Mouse (Mus musculus) intestine, postnatal 0 days (tissue): ENCODE results near the gene Prr12. TPM values are rescaled to one million over a fixed set of nuclear protein-coding genes. Genes with fewer than 3 reads are reported as not detected.
A peak's percentile ranks its signal among the peaks of the same experiment; 100 is the strongest.

Source experiments
- ATAC-seq: fragments of 200-750 bp; cut with Nextera tagmentation; 2 replicates; pipeline ENCODE4 v1.8.0; 2017; ENCODE audit warnings: mild to moderate bottlenecking, moderate TSS enrichment, moderate library complexity
- H3K27ac ChIP-seq: fragments of 300-500 bp; sonication (generic); 2 replicates; pipeline ENCODE4 v1.5.1; 2014; ENCODE audit warnings: mild to moderate bottlenecking, low read depth, low read length, moderate library complexity
- H3K27me3 ChIP-seq: fragments of 300-500 bp; sonication (generic); replicated peaks from 2 replicates; pipeline ENCODE4 v1.6.1; 2014; ENCODE audit warnings: low read length, mixed read lengths; ENCODE audit not compliant: control insufficient read depth, insufficient read depth
- H3K36me3 ChIP-seq: fragments of 300-500 bp; sonication (generic); 2 replicates; pipeline ENCODE4 v1.6.1; 2014; ENCODE audit warnings: mild to moderate bottlenecking, moderate library complexity; ENCODE audit not compliant: control insufficient read depth, insufficient read depth
- H3K4me1 ChIP-seq: fragments of 300-500 bp; sonication (generic); replicated peaks from 2 replicates; pipeline ENCODE4 v1.6.1; 2014; ENCODE audit warnings: antibody characterized with exemption, low read length, mixed read lengths; ENCODE audit not compliant: control insufficient read depth, insufficient read depth
- H3K4me2 ChIP-seq: fragments of 300-500 bp; sonication (generic); replicated peaks from 2 replicates; pipeline ENCODE4 v1.6.1; 2014; ENCODE audit warnings: low read depth, mild to moderate bottlenecking, moderate library complexity
- H3K4me3 ChIP-seq: fragments of 300-500 bp; sonication (generic); 2 replicates; pipeline ENCODE4 v1.5.1; 2014; ENCODE audit warnings: low read depth, low read length
- H3K9ac ChIP-seq: fragments of 300-500 bp; sonication (generic); 2 replicates; pipeline ENCODE4 v1.6.1; 2014; ENCODE audit warnings: mild to moderate bottlenecking, low read depth, low read length
- H3K9me3 ChIP-seq: fragments of 300-500 bp; sonication (generic); 2 replicates; pipeline ENCODE4 v1.6.1; 2016; ENCODE audit warnings: mixed run types; ENCODE audit not compliant: control insufficient read depth
- CTCF ChIP-seq: sonication (generic); IDR thresholded peaks from 2 replicates; pipeline ENCODE4 v1.5.1; 2016; ENCODE audit warnings: low read depth, mild to moderate bottlenecking, control low read depth, antibody characterized with exemption, moderate library complexity
- WGBS: fragments of 180-500 bp; shearing (Covaris S2); extraction: QIAGEN DNeasy Blood & Tissue Kit; methylation state at CpG from one replicate; pipeline ENCODE4 v1.1.7; 2014; 5-methylcytosine and 5-hydroxymethylcytosine counted together
- polyA plus RNA-seq: library from polyadenylated mRNA; unstranded; fragments of >200 nt; fragmentation: Nextera tagmentation; extraction: Ambion mirVana; gene quantifications from 2 replicates; pipeline ENCODE4 v1.2.1, GENCODE M21; 2015

The Prr12 gene
- polyA plus RNA-seq, 1 experiment from 2014 or later, result 2.4 TPM

DNA sequence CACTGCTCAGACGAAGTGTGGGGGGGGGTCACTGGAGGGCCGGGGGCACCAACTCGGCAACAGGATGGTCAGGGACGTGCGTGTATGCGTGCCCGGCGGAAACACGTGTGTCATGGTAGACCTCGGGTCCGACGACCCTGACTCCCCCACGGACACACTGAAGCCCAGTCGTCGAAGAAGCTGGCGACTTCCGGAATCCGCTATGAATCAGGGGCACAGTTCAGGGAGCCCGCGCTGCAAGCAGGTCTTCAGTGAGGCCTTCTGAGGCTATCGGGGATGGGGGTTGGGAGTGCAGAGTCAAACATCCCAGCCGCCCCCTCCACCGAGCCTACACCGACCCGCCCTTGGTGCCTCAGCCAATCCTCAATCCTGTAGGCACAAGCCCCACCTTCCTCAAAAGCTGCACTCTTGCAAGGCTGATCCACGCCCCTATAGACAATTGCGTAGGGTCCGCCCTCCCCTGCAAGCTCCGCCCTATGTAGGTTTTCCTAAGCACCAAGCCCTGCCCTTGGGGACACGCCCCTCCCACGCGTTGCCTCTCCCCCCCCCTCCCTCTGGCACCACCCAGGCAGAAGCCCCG lies 1.3 kb upstream of the Prr12 start:
- WGBS, result under 1% methylated on average over 33 of the region's 33 CpGs
- no peak for TF ChIP-seq CTCF

DNA sequence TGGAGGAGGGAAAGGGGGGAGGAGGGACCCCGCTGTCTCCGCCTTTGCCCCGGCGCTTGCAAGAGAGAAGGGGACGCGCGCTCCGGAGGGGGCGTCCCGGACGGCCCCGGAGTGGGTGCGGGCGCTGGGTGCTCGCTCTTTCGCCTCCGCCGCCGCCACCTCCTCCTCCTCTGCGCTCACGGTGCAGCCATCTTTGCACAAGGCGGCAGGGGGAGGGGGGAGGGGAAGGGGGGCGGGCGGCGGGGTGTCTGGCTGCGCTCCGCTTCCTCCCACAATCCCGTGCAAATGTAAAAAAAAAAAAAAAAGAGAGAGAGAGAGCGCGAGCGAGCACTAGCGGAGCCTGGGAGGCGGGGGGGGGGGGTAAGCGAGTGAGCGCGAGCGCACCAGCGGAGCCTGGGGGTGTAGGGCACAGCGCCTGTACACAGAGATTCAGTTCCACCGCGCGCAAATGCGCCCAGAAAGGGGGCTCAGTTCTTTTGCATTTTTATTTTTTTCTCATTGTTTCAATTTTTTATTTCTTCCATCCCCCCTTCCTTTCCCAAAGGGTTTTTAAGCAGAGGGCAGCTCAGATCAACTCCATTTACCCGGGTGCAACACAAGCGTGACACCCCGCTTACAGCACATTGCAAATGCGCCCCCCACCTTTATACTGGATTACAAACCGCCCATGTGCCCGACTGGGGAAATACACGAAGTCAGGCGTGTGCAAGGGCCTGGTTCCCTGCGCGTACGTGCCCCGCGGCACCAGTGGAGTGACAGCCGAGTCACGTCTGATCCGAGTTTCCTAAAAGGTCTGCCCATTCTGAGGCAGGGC lies 643 bp upstream of the Prr12 start:
- WGBS, result under 1% methylated on average over 29 of the region's 59 CpGs
- Histone ChIP-seq H3K4me3 (peak overlapping the region; percentile 90), H3K27ac (peak overlapping the region; percentile 93), H3K4me1 (peaks cover 4% of the 10 kb centered on the region; the same call in 1 of the 2 replicates), H3K9ac (peak overlapping the region; percentile 75), H3K4me2 (peak overlapping the region; percentile 94), H3K36me3 (peaks cover 24% of the 10 kb centered on the region), H3K9me3 (no peaks in the 10 kb centered on the region), H3K27me3 (no peaks in the 10 kb centered on the region)
- peak; percentile 51 for ATAC-seq
- TF ChIP-seq CTCF, result no peak

More for the DNA sequence above, 1.3 kb upstream of the Prr12 start:
- H3K4me3 ChIP-seq, result peak overlapping the region; percentile 90
- peaks cover 4% of the 10 kb centered on the region; the same call in 1 of the 2 replicates for H3K4me1 ChIP-seq
- H3K36me3 ChIP-seq, result peaks cover 21% of the 10 kb centered on the region
- H3K9me3 ChIP-seq, result no peaks in the 10 kb centered on the region
- no peaks in the 10 kb centered on the region for H3K27me3 ChIP-seq
- peak overlapping the region; percentile 75 for H3K9ac ChIP-seq
- peak overlapping the region; percentile 94 for H3K4me2 ChIP-seq
- peak; percentile 93 for ATAC-seq
- peak overlapping the region; percentile 93 for H3K27ac ChIP-seq

DNA sequence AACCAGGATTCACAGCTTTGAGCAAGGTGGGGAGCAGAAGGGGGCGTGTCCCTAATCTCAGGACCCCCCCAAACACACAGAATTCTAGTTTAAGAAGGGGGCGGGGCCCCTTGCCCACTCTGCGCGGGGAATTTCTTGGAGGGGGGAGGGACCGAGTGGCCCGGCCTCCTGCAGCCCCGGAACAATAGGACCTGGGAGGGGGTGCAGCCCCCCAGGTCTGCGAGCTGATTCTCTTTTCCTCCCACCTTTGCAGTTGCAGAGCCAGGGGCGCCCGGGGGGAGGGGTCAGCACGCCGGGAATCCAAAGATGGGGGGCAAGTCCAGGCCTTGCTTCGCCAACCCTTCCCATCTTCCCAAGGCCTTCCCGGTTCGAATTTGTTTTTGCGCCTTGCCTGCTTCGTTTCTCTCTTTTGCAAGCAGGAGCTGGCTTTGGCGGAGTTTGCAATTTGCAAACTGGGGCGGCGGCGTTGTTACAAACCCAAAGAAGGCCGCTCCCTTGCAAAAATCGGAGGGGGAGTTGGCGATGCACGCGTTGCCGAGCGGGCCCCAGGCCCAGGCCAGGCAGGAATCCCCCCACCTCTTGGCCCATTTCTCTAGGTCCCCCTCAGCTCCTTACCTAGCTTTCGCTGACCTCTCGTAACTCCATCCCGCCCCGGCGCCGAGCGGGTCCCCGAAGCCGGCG lies 360 bp downstream of the Prr12 start:
- TF ChIP-seq CTCF, result no peak
- H3K4me2 ChIP-seq, result peak overlapping the region; percentile 94
- no peaks in the 10 kb centered on the region for H3K9me3 ChIP-seq
- H3K9ac ChIP-seq, result peak overlapping the region; percentile 75
- H3K27ac ChIP-seq, result peak overlapping the region; percentile 93
- H3K27me3 ChIP-seq, result no peaks in the 10 kb centered on the region
- WGBS, result 1% methylated on average over 38 of the region's 38 CpGs
- H3K4me1 ChIP-seq, result peaks cover 4% of the 10 kb centered on the region; the same call in 1 of the 2 replicates
- peaks cover 31% of the 10 kb centered on the region for H3K36me3 ChIP-seq
- peak overlapping the region; percentile 90 for H3K4me3 ChIP-seq
- no peak for ATAC-seq

DNA sequence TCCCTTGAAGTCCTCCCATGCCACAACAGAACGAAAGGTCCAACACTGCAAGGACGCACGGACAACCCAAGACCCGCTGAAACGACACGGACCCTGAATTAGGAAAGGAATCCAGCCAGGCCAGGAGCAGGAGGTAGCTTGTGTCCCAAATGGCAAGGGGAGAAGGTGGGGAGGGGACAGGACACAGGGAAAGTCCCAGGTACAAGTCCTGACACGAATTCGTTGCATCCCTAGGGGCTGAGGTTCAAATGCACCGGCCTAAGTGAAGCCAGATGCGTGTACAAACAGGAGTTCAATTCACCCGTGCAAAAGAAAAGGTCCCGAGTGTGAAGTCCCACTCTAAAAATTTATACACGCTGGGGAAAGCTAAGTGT lies 1.1 kb downstream of the Prr12 start:
- Histone ChIP-seq H3K4me2 (peak overlapping the region; percentile 94), H3K27ac (no peak overlapping the region), H3K4me3 (peak overlapping the region; percentile 90), H3K4me1 (peaks cover 4% of the 10 kb centered on the region; the same call in 1 of the 2 replicates), H3K27me3 (no peaks in the 10 kb centered on the region), H3K9ac (0 out of 2 replicates have a peak overlapping the region, but pooled peaks have one; percentile 75), H3K36me3 (peaks cover 38% of the 10 kb centered on the region), H3K9me3 (no peaks in the 10 kb centered on the region)
- no peak for TF ChIP-seq CTCF
- no peak for ATAC-seq
- WGBS, result 5% methylated on average over 13 of the region's 13 CpGs

DNA sequence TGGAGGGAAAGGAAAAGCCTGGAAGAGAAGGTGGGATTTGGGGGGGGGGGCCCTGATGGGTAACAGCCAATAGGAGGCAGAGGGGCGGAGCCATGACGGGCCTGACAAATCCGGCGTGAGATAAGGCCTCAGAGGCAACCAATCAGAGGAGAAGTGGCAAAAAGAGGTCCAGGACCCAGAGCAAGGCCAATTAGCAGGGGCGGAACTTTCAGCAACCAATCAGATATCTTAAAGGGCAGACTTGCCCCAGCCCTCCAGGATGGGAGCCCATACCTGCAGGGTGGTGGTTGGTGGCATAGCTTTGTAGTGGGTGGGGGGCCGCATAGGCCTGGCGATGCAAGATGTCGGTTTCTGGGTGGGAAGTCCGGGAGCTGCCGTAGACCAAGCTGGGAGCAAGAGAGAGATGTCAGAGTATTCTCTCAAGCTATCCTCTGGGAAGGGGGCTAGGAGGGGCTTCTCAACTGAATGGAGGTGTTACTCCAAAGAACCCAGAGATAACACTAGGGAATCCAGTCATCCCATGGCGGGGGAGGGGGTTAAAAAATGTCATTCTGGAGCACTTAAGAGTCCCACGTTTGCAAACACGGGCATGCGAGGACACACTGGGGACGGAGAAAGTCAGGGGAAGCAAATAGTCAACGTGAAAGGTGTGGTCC lies 1.6 kb downstream of the Prr12 start:
- 9% methylated on average over 15 of the region's 16 CpGs for WGBS
- Histone ChIP-seq H3K9ac (no peak overlapping the region), H3K27ac (no peak overlapping the region), H3K4me2 (peak overlapping the region; percentile 94), H3K4me3 (peak overlapping the region; percentile 90), H3K9me3 (no peaks in the 10 kb centered on the region), H3K4me1 (peaks cover 4% of the 10 kb centered on the region; the same call in 1 of the 2 replicates), H3K27me3 (no peaks in the 10 kb centered on the region), H3K36me3 (peaks cover 43% of the 10 kb centered on the region)
- ATAC-seq, result no peak
- TF ChIP-seq CTCF, result no peak
